Mouse (Mus musculus): Measurements from ENCODE around the gene Tex33. TPM values are rescaled to one million over a fixed set of nuclear protein-coding genes. Genes with fewer than 3 reads are reported as not detected.
A peak's percentile ranks its signal among the peaks of the same experiment; 100 is the strongest.

Tex33 gene
- polyA plus RNA-seq, 1 experiment from 2014 or later = not detected

DNA sequence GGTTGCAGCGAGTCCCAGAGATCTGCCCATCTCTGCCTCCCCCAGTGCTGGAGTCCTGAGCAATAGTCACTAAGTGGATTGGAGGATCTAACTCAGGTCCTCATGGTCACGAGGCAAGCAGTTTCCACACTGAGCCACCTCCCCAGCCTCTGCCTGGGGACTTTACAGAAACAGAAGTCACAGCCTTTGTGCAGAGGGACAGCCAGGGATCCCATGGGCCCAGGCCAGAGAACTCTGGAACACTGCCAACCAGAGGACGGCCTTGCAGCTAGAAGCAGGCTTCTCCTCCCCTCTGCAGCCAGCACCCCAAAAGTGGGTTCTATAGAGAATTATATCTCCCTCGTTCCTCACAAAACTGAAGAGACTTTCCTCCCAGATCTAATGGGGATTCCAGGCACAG is 6.2 kb upstream of the Tex33 start:
- WGBS (ENCODE audit: insufficient replicate concordance) = 58% methylated on average over 4 of the region's 4 CpGs
- Histone ChIP-seq H3K4me3 (replicated peaks) (0 out of 2 replicates have a peak overlapping the region, but pooled peaks have one; percentile 10), H3K9ac (no peak overlapping the region), H3K27me3 (no peaks in the 10 kb centered on the region), H3K27ac (replicated peaks) (peak overlapping the region; percentile 99), H3K4me1 (replicated peaks) (peaks cover 54% of the 10 kb centered on the region), H3K9me3 (replicated peaks) (no peaks in the 10 kb centered on the region), H3K4me2 (peak overlapping the region; percentile 96), H3K36me3 (replicated peaks) (peaks cover 11% of the 10 kb centered on the region; the same call in 1 of the 2 replicates)
- no peak for ATAC-seq (ENCODE audit: insufficient read depth)

DNA sequence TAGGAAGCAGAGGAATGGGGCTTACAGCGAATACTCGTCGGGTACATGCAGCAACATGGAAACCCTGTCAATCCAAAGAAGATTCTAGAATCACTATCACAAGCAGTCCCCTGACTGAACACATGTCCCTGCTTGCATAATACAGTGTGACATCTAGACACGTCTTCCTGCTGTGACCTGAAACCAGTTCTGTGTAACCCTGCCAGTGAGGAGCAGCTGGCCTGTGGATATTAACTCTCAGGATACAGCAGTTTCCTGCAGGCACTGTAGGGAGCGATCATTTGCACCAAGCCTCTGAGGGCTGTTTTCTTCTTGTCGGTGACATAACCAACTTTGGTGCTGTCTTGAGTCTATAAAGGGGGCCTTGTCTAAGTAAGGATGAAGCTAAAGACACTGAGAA is 5.6 kb upstream of the Tex33 start:
- 51% methylated on average over 6 of the region's 6 CpGs for WGBS (ENCODE audit: insufficient replicate concordance)
- Histone ChIP-seq H3K4me2 (0 out of 2 replicates have a peak overlapping the region, but pooled peaks have one; percentile 96), H3K4me3 (replicated peaks) (no peak overlapping the region), H3K4me1 (replicated peaks) (peaks cover 54% of the 10 kb centered on the region), H3K27me3 (0 out of 2 replicates have a peak, but pooled peaks cover 2% of the 10 kb centered on the region), H3K27ac (replicated peaks) (peak overlapping the region; percentile 99), H3K9me3 (replicated peaks) (no peaks in the 10 kb centered on the region), H3K36me3 (replicated peaks) (peaks cover 11% of the 10 kb centered on the region; the same call in 1 of the 2 replicates), H3K9ac (no peak overlapping the region)
- no peak for ATAC-seq (ENCODE audit: insufficient read depth)

DNA sequence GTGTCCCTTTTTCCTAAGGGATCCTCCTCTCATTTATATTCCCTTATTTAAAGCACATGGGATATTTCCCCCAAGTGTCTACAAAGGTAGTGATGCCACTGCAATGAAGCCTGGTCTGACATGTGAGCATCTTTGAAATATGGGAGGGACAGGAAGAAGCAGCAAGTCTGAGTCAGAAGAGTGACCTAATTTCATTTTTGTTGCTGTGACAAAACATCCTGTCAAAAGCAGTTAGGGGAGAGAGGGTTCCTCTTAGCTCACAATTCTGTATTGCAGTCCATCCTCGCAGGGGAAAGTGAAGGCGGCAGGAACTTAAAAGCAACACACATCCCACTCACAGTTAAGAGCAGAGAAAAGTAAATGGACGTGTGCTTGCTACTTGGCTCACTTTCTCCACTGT is 4.9 kb downstream of the Tex33 start:
- no peaks in the 10 kb centered on the region for H3K4me1 ChIP-seq (replicated peaks)
- 45% methylated on average over 3 of the region's 3 CpGs for WGBS (ENCODE audit: insufficient replicate concordance)
- H3K4me2 ChIP-seq = no peak overlapping the region
- ATAC-seq (ENCODE audit: insufficient read depth) = no peak
- H3K27me3 ChIP-seq = peaks cover 21% of the 10 kb centered on the region
- no peak overlapping the region for H3K27ac ChIP-seq (replicated peaks)
- no peak overlapping the region for H3K9ac ChIP-seq
- H3K4me3 ChIP-seq (replicated peaks) = no peak overlapping the region
- no peaks in the 10 kb centered on the region for H3K9me3 ChIP-seq (replicated peaks)
- no peaks in the 10 kb centered on the region for H3K36me3 ChIP-seq (replicated peaks)

DNA sequence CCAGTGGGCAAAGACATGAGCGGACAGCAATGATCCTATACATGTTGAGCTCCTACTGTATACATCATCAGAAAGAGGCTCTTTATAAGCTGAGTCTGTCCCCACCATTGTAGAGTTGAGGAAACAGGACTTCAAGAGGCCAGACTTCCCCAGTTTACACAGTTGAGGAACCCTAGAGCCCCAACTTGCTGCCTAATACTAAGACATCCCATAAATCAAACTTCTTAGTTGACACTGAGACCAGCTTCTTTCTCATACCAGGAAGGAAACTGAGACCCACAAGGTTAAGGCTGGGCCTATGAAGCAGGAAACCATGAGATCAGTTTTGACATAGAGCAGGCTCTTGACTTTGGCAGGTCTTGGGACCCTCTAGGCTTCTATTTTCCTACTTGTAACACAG is 10.1 kb downstream of the Tex33 start:
- no peak overlapping the region for H3K4me2 ChIP-seq
- no peak overlapping the region for H3K27ac ChIP-seq (replicated peaks)
- no peak for ATAC-seq (ENCODE audit: insufficient read depth)
- no peaks in the 10 kb centered on the region for H3K36me3 ChIP-seq (replicated peaks)
- H3K4me3 ChIP-seq (replicated peaks) = no peak overlapping the region
- 58% methylated on average over 1 of the region's 1 CpGs for WGBS (ENCODE audit: insufficient replicate concordance)
- peaks cover 10% of the 10 kb centered on the region; the same call in 1 of the 2 replicates for H3K27me3 ChIP-seq
- no peak overlapping the region for H3K9ac ChIP-seq
- no peaks in the 10 kb centered on the region for H3K9me3 ChIP-seq (replicated peaks)
- H3K4me1 ChIP-seq (replicated peaks) = peaks cover 12% of the 10 kb centered on the region

DNA sequence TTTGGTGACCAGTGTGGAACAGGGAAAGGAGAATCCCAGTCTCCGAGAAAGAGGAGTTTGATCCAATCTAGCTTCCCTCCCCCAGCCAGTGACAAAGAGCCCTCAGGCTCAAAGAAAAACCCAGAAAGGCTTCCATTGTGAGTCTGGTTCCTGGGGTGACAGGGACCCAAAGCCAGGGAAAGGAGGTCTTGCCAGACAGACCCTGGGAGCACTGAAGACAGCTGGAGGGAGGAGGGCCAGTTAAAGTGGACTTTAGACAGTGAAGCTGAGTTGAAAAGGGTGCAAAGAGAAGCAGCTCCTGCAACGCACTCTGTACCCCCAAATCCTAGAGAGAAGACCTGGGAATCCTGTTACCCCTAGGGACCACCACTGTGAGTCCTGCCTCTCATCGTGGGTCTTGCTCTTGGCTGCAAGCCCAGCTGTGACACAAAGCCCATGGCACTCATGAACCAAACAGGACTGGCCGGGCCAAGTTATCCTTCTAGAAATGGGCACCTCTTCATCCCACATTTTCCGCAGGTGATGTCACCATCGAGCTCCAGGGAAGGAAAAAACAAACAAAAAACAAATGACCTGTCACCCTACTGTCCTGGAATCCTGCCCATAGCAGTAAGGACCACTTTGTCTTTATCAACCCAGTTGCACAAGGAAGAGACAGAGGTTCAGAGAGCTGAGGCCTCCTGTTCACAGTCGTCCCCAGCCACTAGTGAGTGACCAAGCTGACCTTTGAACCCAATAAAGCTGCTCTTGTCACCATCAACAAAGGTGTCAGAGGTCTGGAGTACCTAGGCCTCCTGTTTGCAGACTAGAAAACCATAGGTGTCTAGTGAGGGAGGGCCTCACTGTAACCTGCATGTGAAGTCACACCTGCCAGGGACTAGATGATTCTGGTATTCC is 11.2 kb downstream of the Tex33 start:
- peak; percentile 45 for ATAC-seq (ENCODE audit: insufficient read depth)
- Histone ChIP-seq H3K27ac (replicated peaks) (no peak overlapping the region), H3K27me3 (peaks cover 10% of the 10 kb centered on the region; the same call in 1 of the 2 replicates), H3K4me1 (replicated peaks) (peaks cover 12% of the 10 kb centered on the region), H3K36me3 (replicated peaks) (no peaks in the 10 kb centered on the region), H3K4me2 (no peak overlapping the region), H3K4me3 (replicated peaks) (no peak overlapping the region), H3K9ac (no peak overlapping the region), H3K9me3 (replicated peaks) (no peaks in the 10 kb centered on the region)
- WGBS (ENCODE audit: insufficient replicate concordance) = 57% methylated on average over 7 of the region's 7 CpGs

DNA sequence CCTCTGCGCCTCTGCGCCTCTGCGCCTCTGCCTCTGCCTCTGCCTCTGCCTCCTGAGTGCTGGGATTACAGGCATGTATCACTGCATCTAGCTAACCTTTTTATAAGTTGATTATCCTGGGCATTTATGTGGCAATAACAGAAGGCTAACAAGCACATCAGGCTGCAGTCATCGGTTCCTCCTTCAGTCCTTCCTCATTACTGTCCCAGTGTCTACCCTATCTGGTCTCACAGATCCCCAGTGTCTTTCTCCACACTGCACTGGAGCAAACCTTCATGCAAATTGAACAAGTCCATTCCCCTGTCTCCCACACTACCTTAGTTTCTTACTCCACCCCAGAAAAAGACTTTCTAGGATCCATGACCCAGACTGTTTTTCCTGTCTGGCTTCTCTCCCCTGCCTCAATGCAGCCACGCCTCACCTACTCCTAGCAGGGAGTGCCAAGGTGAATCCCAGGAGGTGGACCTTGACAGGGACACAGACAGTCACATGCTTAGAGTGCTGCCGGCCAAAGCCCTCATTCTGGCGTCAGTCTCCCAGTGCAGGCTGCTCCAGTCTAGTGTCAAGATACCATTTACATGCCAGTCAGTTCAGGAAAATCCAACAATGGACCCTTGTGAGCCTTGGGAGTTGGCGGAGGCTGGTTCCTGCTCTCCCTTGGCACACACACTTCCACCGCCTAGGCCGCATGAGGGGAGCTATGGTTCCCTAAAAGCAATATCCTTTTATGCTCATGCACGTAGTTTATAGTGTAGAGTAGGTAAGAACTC is 12.1 kb downstream of the Tex33 start:
- Histone ChIP-seq H3K27ac (replicated peaks) (no peak overlapping the region), H3K27me3 (peaks cover 10% of the 10 kb centered on the region; the same call in 1 of the 2 replicates), H3K4me3 (replicated peaks) (no peak overlapping the region), H3K4me2 (no peak overlapping the region), H3K9me3 (replicated peaks) (no peaks in the 10 kb centered on the region), H3K9ac (no peak overlapping the region), H3K36me3 (replicated peaks) (no peaks in the 10 kb centered on the region), H3K4me1 (replicated peaks) (peaks cover 12% of the 10 kb centered on the region)
- 67% methylated on average over 11 of the region's 11 CpGs for WGBS (ENCODE audit: insufficient replicate concordance)
- no peak for ATAC-seq (ENCODE audit: insufficient read depth)

DNA sequence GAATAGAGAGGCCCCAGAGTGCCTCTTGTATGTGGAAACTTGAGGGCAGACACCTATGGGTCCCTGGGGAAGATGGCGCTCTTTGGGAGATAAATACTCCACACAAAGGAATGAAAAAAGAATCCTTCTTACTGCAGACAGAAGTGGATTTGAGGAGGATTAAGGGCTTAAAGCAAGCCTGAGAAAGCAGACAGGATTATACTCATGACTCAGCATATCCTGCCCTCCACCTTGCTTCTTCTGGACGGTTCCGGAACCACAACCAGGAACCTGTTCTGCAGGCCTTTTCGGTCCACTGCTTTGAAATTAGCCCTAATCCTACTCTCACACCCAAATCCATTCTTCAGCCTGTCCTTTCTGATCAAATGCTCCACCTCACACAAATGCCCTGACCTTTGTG is 13.6 kb downstream of the Tex33 start:
- Histone ChIP-seq H3K36me3 (replicated peaks) (no peaks in the 10 kb centered on the region), H3K4me2 (no peak overlapping the region), H3K9me3 (replicated peaks) (no peaks in the 10 kb centered on the region), H3K4me1 (replicated peaks) (peaks cover 12% of the 10 kb centered on the region), H3K9ac (no peak overlapping the region), H3K27me3 (peaks cover 10% of the 10 kb centered on the region; the same call in 1 of the 2 replicates), H3K27ac (replicated peaks) (no peak overlapping the region), H3K4me3 (replicated peaks) (no peak overlapping the region)
- WGBS (ENCODE audit: insufficient replicate concordance) = 71% methylated on average over 4 of the region's 4 CpGs
- ATAC-seq (ENCODE audit: insufficient read depth) = no peak

DNA sequence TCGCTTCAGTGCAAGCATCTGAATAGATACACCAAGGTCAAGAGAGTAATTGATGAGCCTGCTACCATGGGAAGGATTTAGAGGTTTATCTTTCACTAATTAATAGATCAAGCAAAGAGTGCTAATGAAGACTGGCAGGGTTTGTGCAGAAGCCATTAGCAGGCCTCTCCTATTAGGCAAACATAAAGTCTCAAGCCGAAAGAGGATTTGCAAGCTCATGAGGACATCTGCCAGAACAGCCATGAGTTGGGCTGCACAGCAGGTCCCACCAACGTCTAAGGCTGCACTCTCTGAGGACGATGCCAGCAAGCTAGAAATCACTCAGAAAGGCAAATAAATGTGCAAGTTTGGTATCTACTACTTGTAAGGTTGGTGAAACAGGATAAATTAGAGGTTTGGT is 15.0 kb downstream of the Tex33 start:
- 54% methylated on average over 4 of the region's 4 CpGs for WGBS (ENCODE audit: insufficient replicate concordance)
- Histone ChIP-seq H3K4me3 (replicated peaks) (no peak overlapping the region), H3K9me3 (replicated peaks) (no peaks in the 10 kb centered on the region), H3K27ac (replicated peaks) (no peak overlapping the region), H3K27me3 (no peaks in the 10 kb centered on the region), H3K36me3 (replicated peaks) (no peaks in the 10 kb centered on the region), H3K9ac (no peak overlapping the region), H3K4me2 (no peak overlapping the region), H3K4me1 (replicated peaks) (peaks cover 12% of the 10 kb centered on the region)
- no peak for ATAC-seq (ENCODE audit: insufficient read depth)

DNA sequence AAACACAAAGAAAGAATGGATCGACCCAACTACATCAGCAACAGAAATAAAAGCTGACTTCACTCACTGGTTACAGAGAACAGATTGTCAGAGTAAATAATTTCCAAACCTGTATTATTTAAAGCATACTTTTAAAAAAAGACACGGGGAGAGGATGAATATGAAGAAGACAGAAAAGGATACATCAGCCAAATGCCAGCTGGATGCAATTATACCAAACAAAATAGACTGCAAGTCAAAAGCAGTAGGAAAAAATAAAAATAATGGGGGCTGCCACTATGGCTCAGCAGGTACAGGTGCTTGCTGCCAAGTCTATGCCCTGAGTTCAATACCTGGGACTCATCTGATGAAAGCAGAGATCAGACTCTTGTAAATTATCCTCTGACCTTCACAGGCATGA is 15.5 kb downstream of the Tex33 start:
- Histone ChIP-seq H3K4me1 (replicated peaks) (peaks cover 10% of the 10 kb centered on the region), H3K9ac (no peak overlapping the region), H3K36me3 (replicated peaks) (no peaks in the 10 kb centered on the region), H3K4me2 (no peak overlapping the region), H3K9me3 (replicated peaks) (no peaks in the 10 kb centered on the region), H3K27ac (replicated peaks) (no peak overlapping the region), H3K4me3 (replicated peaks) (no peak overlapping the region), H3K27me3 (no peaks in the 10 kb centered on the region)
- WGBS (ENCODE audit: insufficient replicate concordance) = 51% methylated on average over 2 of the region's 2 CpGs
- ATAC-seq (ENCODE audit: insufficient read depth) = no peak

DNA sequence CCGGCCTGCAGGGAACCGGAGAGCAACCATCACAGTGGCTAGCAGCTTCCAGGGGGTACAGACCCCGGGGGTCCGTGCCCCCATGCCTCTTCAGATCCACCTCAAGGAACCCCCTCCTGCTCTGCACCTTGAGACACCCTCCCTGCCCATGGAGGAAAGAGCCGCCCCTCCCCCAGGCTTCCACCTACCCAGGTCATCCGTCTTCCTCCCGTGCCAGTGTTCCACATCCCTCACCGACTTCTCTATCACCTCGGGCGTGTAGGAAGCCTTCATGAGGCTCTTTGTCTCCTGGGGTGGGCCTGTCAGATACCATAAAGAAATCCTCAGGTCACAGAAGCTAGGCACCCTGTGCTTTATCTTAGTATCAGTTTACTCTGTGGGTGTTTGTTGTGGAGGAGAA is 17.2 kb downstream of the Tex33 start:
- H3K27ac ChIP-seq (replicated peaks) = no peak overlapping the region
- peaks cover 4% of the 10 kb centered on the region for H3K4me1 ChIP-seq (replicated peaks)
- no peaks in the 10 kb centered on the region for H3K9me3 ChIP-seq (replicated peaks)
- H3K27me3 ChIP-seq = no peaks in the 10 kb centered on the region
- H3K4me3 ChIP-seq (replicated peaks) = no peak overlapping the region
- no peaks in the 10 kb centered on the region for H3K36me3 ChIP-seq (replicated peaks)
- no peak overlapping the region for H3K4me2 ChIP-seq
- WGBS (ENCODE audit: insufficient replicate concordance) = 64% methylated on average over 10 of the region's 10 CpGs
- no peak overlapping the region for H3K9ac ChIP-seq
- ATAC-seq (ENCODE audit: insufficient read depth) = no peak

DNA sequence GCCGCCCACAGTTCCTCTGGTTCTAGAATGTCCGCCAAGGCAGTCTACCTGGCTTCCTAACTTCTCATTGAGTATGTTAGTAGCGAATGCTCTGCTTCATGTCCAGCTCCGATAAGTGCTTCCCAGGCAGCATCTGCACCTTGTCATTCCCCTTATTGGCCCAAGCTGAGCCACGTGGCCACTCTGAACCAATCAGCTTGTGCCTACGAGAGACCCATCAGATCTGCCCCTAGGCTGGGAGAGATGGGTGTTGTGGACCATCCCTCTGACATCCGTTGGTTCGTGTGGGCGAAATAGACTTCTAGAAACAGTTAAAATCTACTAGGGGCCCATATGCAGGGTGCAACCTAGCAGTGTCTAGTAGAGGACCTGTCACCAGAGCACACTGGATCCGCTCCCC is 17.9 kb downstream of the Tex33 start:
- WGBS (ENCODE audit: insufficient replicate concordance) = 72% methylated on average over 10 of the region's 10 CpGs

More for the DNA sequence above, 17.9 kb downstream of the Tex33 start:
- Histone ChIP-seq H3K9me3 (replicated peaks) (no peaks in the 10 kb centered on the region), H3K27ac (replicated peaks) (no peak overlapping the region), H3K4me1 (replicated peaks) (peaks cover 4% of the 10 kb centered on the region; the same call in 1 of the 2 replicates), H3K4me3 (replicated peaks) (no peak overlapping the region), H3K4me2 (no peak overlapping the region), H3K27me3 (no peaks in the 10 kb centered on the region), H3K36me3 (replicated peaks) (no peaks in the 10 kb centered on the region), H3K9ac (no peak overlapping the region)
- no peak for ATAC-seq (ENCODE audit: insufficient read depth)
